Mouse (Mus musculus) cerebellum, adult 18-20 months (tissue): ENCODE measurements around the gene Serping1.
A peak's percentile ranks its signal among the peaks of the same experiment; 100 is the strongest.
"Not testable (repeated sequence)": the region's sequence is repeated elsewhere in the genome, so short reads cannot be mapped to it uniquely, and the experiment has no call there.

Experiments
- DNase-seq, 2 experiments: peaks; one replicate each; pipeline ENCODE4 v3.0.0; 2021

Gene Serping1

DNA sequence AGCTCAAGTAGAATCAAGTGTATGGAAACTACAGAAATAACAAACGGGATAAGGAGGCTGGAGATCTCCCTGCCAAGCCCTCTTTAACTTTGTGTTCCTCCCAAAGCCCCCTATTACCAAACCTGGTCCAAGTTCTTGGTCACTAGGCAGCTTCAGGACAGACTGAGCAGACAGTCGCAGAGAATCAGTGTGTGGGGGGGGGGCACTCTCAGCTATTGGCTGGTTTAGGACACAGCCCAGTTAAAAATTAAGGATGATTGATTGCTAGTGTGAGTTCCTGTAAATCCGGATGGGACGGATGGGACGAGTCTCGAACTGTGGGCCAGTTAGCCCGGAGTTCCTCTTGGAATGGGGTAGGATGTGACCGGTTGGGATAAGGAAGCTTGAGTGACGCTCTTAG is at the start of gene Serping1:
Gene Serping1 (minus strand): TSS at position 204 of the 400 bp plus-strand sequence.
- DNase-seq = peak in 1 of 2 experiments; percentile 19

DNA sequence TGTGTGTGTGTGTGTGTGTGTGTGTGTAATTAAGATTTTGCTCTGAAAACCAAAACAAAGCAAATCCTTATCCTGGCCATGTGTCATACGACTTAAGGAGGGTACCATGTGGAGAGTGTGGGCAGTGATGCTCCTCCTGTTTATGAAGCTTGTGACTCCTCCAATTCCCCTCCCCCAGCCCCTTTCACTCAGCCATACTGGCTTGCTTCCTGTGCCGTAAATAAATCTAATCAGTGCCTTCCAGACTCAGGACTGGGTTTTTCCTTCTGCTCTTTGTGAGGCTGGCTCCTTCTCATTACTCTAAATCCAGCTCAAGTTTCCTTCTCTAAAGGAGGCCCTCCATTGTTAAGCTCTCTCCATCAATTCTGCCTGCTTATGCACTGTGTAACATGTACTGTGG is 48.0 kb upstream of the Serping1 start:
- DNase-seq = no peak

DNA sequence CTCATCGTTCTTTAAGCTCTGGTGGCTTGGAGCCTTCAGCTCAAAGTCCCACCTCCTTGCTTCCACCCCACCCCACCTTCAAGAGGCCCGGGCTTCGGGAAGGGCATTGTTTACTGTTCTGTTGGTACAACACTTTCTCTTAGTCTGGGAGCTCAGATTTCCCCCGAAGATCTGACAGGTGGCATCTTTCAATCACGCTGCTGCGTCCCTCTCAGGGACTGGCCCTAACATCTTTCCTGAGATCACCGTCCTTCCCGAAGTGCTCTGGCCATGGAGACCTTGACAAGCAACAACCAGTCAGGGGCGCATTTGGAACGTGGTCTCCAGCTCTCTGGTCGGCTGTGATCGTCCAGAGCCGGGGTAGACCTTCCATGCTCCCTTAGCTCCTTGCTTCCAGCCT is 47.3 kb upstream of the Serping1 start, which contains the start of gene Smtnl1:
Gene Smtnl1 (minus strand): TSS at position 101 of the 400 bp plus-strand sequence.
- DNase-seq = no peak

DNA sequence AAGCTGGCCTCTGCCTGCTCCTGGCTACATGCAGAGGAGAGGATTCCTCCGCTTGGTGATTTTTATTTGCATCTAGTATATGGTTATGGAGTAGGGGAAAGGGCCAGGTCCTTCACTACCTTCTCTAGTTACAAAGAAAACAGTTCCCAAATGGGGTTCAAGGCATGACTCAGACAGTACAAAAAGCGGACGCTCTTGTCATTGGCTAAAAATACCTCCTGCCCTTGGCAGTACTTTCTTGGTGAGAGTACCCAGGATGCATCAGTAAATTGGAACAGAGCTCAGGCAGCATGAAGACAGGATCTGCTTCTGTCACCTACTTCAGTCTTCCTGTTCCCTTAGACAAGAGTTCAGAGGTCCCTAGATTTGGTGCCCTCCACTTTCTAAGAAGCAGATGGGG is 44.6 kb upstream of the Serping1 start:
- no peak for DNase-seq

DNA sequence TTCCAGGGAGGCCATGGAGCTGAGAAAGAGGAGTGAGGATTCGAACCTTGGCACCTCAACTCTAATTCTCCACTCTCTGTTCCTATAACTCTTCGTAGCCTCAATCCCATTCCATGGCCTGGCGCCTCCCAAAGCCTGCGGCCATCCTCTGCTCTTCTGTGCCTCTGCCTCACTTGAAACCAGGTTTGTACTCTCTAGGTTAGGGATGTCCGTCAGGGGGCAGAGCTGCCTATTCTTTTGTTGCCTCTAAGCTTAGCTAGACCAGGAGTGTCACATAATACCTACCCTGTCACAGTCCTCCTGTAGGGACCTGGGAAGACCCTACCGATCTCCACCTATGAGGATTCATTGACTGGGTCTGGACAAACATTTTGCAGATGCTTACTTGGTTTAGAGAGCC is 37.4 kb upstream of the Serping1 start:
- DNase-seq = no peak

DNA sequence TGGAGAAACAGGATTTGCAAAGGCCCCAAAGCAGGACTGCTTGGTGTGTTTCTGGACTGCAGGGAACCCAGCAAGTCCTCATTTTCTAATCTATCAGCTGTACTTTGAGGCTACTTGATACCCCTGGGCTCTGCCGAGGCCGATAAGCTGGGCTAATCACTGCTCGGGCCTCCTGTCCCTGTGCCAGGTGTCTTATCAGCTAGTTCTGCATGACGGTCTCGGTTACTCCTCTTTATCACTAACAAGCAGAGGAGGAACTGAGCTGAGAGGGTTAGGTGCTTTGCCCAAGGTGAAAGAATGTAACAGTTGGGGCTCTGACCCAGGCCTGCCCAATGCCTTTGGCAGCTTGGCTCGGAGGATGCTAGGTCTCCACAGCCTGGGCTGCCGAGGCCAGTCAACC is 36.6 kb upstream of the Serping1 start:
- no peak for DNase-seq

DNA sequence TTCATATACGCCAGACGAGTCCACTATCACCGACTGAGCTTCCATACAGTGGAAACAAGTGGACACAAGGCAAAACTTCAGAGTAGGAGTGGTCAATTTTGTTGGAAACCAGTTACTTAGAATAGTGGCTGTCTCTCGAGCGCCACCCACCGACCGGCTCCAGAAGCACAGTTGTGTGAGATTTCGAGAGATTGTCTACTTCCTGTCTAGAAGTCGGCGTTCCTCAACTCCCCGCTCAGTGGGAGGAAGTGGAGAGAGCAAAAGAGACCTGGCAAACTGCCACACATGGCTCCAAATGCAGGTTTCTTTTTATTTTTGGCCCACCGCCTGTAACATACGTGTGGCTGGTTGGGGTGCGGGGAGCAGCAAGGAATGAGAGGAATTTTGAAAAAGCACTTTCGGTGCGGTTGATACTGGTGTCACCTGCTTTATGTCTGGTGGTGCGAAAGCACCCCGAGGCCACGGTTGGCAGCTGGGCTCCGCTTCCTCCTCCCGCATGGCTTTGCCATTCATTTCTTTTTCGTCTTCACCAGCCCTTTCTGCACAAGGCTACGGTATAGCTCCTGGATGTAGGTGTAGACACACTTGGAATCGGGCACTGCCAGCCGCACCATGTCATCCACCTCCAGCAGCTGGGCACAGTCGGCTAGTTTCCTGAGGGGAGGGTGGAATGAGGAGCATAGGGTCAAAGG is 35.8 kb upstream of the Serping1 start:
- peak; percentile 79 to 81 for DNase-seq

DNA sequence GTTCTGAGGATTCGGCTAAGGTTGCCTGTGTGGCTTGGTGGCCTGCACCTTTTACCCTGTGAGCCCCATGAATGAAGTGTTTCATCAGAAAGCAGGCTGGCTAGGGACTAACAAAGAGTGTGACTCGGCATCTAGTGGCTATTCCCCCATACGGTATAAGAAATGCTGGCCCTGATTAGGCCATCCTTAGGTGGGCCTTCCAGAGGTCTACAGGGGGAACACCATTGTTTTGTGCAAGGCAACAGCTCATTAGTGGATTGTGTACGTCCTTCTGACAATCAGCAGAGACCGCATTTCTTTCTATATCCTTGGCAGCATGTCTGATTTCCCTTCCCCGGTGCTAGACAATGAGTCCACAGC is 35.3 kb upstream of the Serping1 start:
- no peak for DNase-seq

DNA sequence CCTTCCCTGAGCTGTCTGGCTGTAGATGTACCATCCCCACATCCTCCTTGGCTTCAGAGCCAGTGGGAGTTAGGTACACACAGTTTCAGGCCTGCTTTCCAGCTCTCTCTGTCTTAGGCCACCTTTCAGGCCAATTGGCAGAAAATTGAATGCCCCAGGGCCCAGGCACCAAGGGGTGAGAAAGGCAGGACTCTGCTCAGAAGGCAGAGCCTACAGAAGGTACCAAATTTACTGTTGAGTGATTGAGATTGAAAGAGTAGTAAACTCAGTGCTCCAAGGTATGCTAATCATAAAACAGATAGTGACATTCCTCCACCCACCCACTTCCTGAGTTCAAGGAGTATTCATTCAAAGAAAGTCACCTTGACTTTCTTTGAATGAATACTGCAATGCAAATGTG is 34.1 kb upstream of the Serping1 start:
- DNase-seq = no peak

DNA sequence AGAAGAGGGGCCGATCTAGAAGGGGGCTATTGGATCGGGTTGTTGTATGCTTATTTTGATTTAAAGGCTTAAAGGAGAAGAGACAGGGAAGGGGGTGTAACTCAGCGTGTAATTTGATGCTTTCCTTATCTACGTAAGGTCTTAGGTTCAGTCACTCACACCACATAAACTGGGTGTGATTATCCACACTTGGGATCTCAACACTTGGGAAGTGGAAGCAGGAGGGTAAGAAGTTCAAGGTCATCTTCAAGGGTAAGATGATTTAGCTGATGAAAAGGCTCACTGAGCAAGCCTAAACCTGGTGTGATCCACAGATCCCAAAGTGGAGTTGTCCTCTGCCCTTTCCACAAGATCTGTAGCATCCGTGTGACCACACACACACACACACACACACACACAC is 31.3 kb upstream of the Serping1 start:
- DNase-seq = no peak

DNA sequence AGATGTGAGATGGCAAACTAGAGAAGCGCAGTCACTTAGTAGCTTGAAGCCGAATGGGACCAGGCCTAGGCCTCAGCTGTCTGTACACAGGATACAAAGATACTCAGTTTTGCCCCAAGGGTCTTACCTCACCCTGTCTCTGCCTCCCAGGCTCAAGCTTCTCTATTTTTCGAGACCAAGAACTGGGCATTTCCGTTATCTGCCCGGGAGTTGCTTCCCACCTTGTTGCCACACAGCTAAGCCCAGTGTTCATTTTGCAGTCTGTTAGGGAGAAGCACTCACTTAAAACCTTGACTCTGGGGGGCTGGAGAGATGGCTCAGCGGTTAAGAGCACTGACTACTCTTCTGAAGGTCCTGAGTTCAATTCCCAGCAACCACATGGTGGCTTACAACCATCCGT is 28.7 kb upstream of the Serping1 start:
- no peak for DNase-seq

DNA sequence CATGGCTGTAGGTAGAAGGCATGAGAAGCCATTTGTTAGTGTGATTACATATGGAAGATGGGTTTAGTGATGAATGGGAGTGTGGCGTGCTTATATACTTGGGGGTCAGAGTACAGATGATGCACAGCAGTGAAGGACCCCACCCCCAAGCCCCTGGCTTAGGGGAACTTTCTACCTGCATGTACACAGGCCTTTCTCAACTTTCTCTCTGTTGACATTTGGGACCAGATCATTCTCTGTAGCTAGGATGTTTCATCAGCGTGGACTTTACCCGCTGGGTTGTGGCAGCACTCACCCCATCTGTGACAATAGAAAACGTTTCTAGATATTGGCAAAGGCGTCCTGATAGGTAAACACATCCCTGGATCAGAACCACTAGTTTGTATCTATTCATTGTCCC is 26.0 kb upstream of the Serping1 start:
- not testable (repeated sequence) for DNase-seq

DNA sequence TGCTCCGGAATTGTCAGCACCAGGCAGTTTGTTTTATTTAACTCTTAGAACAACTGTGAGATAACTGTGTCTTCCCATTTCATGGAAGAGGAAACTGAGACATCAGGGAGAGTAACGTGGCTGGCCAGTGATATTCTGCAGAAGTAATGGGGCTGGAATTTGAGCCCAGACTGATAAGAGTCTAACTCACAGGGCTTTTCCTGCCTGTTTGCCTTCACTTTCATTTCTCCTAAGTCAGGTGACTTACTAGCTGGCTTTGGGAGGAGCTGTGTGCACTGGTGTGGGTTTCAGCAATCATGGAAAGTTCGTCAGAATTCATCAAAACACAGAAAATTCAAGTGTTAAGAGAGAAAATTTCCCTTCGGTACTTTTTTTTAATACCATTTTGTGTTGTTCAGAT is 25.1 kb upstream of the Serping1 start:
- DNase-seq = no peak

DNA sequence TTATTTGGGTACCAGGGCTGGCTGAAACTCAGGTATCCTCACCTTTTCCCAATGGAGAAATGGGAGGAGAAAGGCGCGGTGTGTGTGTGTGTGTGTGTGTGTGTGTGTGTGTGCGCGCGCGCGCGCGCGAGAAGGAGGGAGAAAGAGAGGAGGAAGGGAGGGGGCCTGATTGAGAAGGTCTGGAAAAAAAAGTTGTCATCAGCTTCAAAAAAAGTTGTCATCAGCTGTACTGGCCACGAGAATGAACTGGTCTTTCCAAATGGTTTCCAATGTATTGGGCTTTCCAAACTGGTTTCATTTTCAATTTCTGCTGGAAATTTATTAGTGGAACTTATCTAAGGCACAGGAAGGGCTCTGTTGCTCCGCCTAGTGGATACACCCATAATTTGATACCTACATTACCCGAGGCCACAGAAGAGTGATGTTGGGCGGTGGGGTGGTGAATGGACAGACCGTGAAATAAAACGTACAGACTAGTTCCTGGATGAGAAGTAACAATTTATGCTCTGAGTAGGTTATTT is 23.9 kb upstream of the Serping1 start:
- DNase-seq = peak; percentile 77 to 80

DNA sequence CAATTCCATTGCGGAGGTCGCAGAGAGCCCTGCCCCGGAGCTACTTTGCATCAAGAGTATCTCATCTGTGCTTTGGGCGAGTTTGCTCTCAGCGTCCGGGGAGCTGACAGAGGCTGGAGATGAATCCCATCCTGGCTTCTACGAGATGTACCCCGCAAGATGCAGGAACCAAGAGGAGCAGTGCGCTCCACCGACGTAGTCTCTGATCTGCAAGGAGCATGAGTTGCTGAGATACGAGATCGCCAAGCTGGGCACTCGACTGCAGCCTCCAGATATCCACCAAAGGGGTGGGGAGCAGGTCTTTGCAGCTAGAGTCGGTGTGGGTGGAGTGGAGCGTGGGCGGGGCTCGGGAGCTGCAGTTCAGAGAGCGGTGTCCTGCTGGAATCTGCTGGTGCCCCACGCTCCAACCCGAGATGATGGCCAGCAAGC is 23.3 kb upstream of the Serping1 start, which contains the start of gene Ube2l6:
Gene Ube2l6 (plus strand): TSS at position 336 of the 429 bp plus-strand sequence.
- DNase-seq = peak; percentile 69 to 77

DNA sequence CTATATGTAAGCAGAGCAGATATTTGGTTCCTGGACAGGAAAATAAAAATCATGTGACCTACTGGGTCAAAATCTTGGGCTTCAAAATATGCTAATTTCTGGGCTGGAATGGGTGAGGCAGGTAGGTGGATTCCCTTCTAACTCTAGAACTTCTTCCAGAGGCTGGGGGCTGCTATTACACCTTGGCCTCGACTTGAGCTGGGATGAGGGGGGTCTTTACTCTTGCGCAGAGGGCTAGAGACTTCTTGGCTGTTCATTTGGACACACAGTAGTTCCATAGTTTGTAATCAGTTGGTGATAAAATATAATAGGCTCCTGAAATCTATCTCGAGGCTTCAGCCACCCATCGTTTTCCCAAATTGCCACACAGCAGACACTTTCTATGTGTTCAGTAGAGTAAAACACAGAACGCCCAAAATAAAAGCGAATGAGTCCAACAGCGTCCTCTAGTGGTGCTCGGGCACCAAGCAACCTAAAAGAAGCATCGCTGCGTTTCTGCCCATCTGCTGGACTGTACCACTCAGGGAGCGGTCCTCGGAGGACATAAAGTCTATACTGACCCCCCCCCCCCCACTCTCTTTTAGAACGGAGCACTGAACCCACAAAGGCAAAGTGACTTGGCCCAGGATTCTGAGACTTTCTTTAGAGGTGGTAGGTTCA is 22.7 kb upstream of the Serping1 start:
- peak; percentile 85 to 86 for DNase-seq

DNA sequence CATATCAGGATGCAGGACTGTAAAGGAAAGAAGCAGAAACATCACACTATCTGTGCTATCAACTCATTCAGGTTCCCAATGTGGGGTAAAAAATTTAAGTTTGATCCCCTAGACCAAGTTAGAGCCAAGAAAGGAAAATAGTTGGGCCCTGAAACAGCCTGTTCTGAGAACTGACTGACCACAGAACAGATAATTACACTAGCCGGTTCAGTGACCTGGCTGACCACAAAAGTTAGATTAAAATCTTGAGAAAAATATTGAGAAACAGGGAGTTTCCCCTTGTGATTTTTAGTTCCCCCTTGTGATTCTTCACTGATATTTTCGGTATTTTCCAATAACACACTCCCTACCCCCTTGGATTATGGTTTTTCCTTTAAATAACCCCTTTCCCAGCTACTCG is 18.6 kb upstream of the Serping1 start:
- no peak for DNase-seq

DNA sequence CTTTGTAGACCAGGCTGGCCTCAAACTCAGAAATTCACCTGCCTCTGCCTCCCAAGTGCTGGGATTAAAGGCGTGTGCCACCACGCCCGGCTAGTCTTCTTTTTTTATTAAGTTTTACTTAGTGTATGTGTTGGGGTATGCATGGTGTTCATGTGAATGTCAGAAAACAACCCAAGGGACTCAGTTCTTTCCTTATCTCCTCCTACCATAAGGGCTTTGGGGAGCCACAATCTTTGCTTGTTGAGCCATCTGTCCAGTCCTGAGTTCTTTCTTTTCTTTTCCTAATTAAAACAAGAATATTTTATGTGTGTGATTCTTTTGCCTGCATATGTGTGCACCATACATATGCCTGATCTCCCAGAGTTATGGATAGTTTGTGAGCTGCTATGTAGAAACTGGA is 17.9 kb upstream of the Serping1 start:
- DNase-seq = no peak

DNA sequence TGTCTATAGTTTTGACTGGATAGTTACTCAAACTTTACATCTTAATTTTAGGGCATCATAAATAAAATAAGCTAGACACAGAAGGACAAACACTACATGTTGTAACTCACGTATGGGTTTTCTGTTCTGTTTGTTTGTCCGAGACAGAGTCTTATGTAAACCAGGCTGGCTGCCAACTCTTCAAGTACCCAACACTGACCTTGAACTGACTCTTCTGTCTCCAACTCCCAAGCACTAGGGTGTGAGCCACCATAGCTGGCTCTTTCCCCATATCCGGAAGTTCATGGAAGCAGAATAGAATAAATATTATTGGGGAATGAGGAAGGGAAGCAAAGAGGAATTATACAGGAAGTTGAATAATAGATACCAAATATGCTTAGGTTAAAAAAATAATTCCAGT is 17.3 kb upstream of the Serping1 start:
- DNase-seq = no peak

DNA sequence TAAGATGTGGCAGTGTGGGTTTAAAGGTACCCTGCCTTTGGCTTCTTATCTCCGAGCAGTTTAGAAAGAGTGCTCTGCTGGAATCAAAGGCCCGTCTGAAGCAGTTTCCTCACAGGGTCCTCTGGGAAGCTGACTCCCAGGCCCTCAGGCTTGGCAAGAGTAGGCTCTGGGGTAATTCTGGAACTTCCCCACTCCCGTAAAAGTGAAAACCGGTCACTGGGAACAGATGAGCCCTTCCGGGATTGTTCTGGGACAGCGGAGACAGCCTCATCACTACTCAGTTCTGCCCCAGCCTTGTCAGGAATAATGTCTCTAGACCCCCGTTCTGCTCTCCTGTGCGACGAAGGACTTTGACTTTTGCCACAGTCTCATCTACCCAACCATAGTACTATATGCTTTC is 15.2 kb upstream of the Serping1 start:
- DNase-seq = no peak

DNA sequence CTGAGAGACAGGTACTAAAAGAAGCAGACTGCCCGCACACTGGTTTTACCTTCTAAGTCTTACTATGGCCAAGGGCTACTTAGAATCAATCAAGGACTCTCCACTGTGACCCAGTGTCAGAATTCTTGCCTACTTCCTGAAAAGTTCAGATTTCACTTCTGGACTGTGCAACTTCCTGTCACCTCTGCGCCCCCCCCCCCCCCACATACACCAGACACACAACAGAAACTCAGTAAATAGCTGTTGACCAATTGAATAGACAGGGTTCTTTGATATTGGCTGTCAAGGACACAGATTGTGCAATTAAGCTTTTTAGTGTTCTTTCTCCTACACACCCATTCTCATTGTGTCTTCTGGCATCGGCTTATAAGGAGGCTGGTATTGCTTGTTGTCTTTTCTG is 13.1 kb upstream of the Serping1 start:
- no peak for DNase-seq

DNA sequence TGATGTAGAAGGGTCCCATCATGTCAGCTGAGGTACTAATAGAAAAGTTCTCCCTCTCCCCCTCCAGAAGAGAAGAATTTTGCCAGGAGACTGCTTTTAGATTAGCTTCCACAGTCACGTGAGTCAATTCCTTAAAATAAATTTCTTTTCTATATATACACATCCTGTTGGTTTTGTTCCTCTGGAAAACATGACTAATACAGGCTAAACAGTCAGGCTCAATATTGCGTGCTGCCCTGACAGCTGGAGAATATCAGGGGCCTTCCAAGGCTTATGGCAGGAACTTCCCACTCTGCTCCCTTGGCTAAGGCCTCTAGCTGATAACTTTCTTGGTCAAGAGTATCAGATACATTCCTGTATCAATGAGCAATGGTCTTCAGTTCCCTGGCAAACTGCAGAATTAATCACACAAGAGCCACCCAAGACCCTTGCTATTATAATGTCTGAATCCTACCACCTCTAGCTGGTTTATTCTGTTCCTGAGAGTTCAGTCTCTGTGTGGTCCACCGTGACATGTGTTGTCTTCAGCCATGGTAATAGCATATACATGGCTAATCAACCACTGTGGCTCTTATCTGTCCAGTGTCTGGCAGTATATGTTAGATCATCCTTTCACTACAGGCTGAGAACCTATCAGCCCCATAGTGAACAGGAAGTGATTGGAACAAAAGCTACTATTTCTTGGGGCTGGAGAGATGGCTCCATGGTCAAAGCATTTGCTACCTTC is 8.8 kb upstream of the Serping1 start:
- DNase-seq = no peak

DNA sequence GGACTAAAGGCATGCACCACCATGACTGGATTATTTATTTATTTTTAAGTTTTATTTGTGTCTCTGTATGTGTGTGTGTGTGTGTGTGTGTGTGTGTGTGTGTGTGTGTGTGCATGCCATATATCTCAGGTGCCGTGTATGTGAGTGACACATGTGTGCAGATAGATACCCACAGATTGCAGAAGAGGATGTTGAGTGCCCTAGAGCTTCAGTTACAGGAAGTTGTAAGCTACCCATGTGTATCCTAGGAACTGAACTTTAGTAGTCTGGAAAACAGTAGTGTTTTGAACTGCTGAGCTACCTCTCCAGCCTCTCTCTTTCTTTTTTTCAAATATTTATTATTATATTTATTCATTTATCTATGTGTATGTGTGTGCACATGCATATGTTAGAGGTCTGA is 8.1 kb upstream of the Serping1 start:
- no peak for DNase-seq

DNA sequence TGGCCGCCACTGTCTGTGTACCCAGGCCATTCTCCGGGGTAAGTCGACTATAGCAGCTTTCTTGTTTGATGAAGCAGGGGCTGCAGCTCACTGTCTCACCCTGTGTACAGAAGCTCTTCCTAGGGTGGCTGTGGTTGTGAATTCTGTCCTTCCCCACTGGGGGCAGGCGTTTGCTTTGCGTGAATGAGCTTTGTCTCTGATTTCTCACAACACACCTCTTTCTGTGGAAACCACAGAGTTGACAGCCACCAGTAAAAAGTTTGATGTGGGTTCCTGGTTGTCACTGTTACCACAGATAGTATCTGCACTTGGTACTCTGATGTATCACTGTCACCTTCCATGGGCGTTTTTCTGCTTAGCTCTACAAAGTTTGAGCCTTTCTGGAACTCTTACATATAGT is 4.0 kb upstream of the Serping1 start:
- DNase-seq = no peak
